Mouse (Mus musculus) ovary, postnatal 10 days (tissue): ENCODE data around the gene Ncbp1.

Source experiments
- DNase-seq: peaks from one replicate; pipeline ENCODE4 v3.0.0; 2022; ENCODE audit warnings: low spot score

The Ncbp1 gene

GRCm38 (mm10) chr4:46201834-46202561, 63.6 kb downstream of the Ncbp1 start:
- DNase-seq: no peak

- no peak for DNase-seq
Measured at GRCm38 (mm10) chr4:46202562-46203126, 64.2 kb downstream of the Ncbp1 start.

- no peak for DNase-seq
Measured at GRCm38 (mm10) chr4:46221090-46221489, 82.7 kb downstream of the Ncbp1 start.
